Mouse (Mus musculus) cerebellum, postnatal 36 days (tissue): ENCODE measurements around the gene Atp5l.
"Not testable (repeated sequence)": the region's sequence is repeated elsewhere in the genome, so short reads cannot be mapped to it uniquely, and the experiment has no call there.

Experiments used
- DNase-seq, 2 experiments: peaks; one replicate each; pipeline ENCODE4 v3.0.0; 2021 to 2022; ENCODE audit warnings: mixed read lengths in 2 of 2

The Atp5l gene

GRCm38 (mm10) chr9:44920374-44921122 lies at the start of gene Atp5l:
TSS of gene Atp5l (minus strand) at chr9:44920742.
- DNase-seq = peak; percentile 81 to 93

GRCm38 (mm10) chr9:44969450-44969849 lies 48.9 kb upstream of the Atp5l start:
- DNase-seq = no peak

- not testable (repeated sequence) for DNase-seq
Measured at GRCm38 (mm10) chr9:44967763-44968162, 47.2 kb upstream of the Atp5l start.

GRCm38 (mm10) chr9:44966815-44967242 lies 46.3 kb upstream of the Atp5l start:
- DNase-seq = peak; percentile 85 to 88

- DNase-seq = peak in 1 of 2 experiments; percentile 6
Measured at GRCm38 (mm10) chr9:44965833-44966466, 45.4 kb upstream of the Atp5l start.

- DNase-seq = peak; percentile 99 to 100
Measured at GRCm38 (mm10) chr9:44965126-44965832, 44.7 kb upstream of the Atp5l start, which contains the start of gene Ube4a. TSS of gene Ube4a (minus strand) at chr9:44965600.

- DNase-seq = no peak
Measured at GRCm38 (mm10) chr9:44954432-44954831, 33.9 kb upstream of the Atp5l start.

GRCm38 (mm10) chr9:44947836-44948235 lies 27.3 kb upstream of the Atp5l start:
- DNase-seq = no peak

GRCm38 (mm10) chr9:44946185-44946695 lies 25.7 kb upstream of the Atp5l start:
- DNase-seq = no peak

GRCm38 (mm10) chr9:44942421-44942820 lies 21.9 kb upstream of the Atp5l start:
- peak; percentile 61 to 79 for DNase-seq

GRCm38 (mm10) chr9:44941756-44942155 lies 21.2 kb upstream of the Atp5l start:
- peak in 1 of 2 experiments; percentile 27 for DNase-seq

GRCm38 (mm10) chr9:44921543-44921942 lies 1.0 kb upstream of the Atp5l start:
- no peak for DNase-seq

GRCm38 (mm10) chr9:44921123-44921468 lies 554 bp upstream of the Atp5l start:
- DNase-seq = peak in 1 of 2 experiments; percentile 54

GRCm38 (mm10) chr9:44919606-44920005 lies 936 bp downstream of the Atp5l start:
- DNase-seq = no peak

- peak; percentile 55 to 67 for DNase-seq
Measured at GRCm38 (mm10) chr9:44916196-44916595, 4.3 kb downstream of the Atp5l start.

GRCm38 (mm10) chr9:44914706-44915105 lies 5.8 kb downstream of the Atp5l start:
- no peak for DNase-seq

GRCm38 (mm10) chr9:44911365-44911764 lies 9.2 kb downstream of the Atp5l start:
- DNase-seq = no peak

GRCm38 (mm10) chr9:44905620-44906019 lies 14.9 kb downstream of the Atp5l start:
- peak; percentile 48 to 51 for DNase-seq

GRCm38 (mm10) chr9:44904964-44905363 lies 15.6 kb downstream of the Atp5l start:
- peak; percentile 80 to 82 for DNase-seq

- no peak for DNase-seq
Measured at GRCm38 (mm10) chr9:44903856-44904255, 16.7 kb downstream of the Atp5l start.

- no peak for DNase-seq
Measured at GRCm38 (mm10) chr9:44900402-44900801, 20.1 kb downstream of the Atp5l start.

- DNase-seq = no peak
Measured at GRCm38 (mm10) chr9:44899716-44900115, 20.8 kb downstream of the Atp5l start.

GRCm38 (mm10) chr9:44897024-44897423 lies 23.5 kb downstream of the Atp5l start:
- no peak for DNase-seq
